Mouse (Mus musculus) CH12.LX (cell line): ENCODE results near the gene Hmgcll1.

Experiments
- CTCF ChIP-seq, 2 experiments: IDR thresholded peaks in 1 of 2; conservative IDR thresholded peaks in 1 of 2; 2 replicates each; pipeline ENCODE4 v1.5.1; 2011 to 2012; ENCODE audit warnings: low read depth in 2 of 2, low read length in 2 of 2, improper control_type of control experiment in 1 of 2, inconsistent platforms in 1 of 2, mild to moderate bottlenecking in 1 of 2, moderate library complexity in 1 of 2
- GABPA ChIP-seq: IDR thresholded peaks from 2 replicates; pipeline ENCODE4 v1.6.1; 2012; ENCODE audit warnings: low read depth, low read length, improper control_type of control experiment, inconsistent platforms; ENCODE audit not compliant: insufficient replicate concordance
- HCFC1 ChIP-seq: IDR thresholded peaks from 2 replicates; pipeline ENCODE4 v1.6.1; 2012; ENCODE audit warnings: low read depth, mild to moderate bottlenecking, inconsistent platforms, low read length, improper control_type of control experiment
- MAX ChIP-seq: IDR thresholded peaks from 2 replicates; pipeline ENCODE4 v1.6.1; 2011; ENCODE audit warnings: low read length, improper control_type of control experiment
- MXI1 ChIP-seq: IDR thresholded peaks from 2 replicates; pipeline ENCODE4 v1.6.1; 2011; ENCODE audit warnings: mild to moderate bottlenecking, low read depth, low read length, improper control_type of control experiment
- MYC ChIP-seq: IDR thresholded peaks from 2 replicates; pipeline ENCODE4 v1.6.1; 2011; ENCODE audit warnings: low read depth, mild to moderate bottlenecking, improper control_type of control experiment, low read length
- NRF1 ChIP-seq: IDR thresholded peaks from 2 replicates; pipeline ENCODE4 v1.6.1; 2014; ENCODE audit warnings: low read depth, mild to moderate bottlenecking, inconsistent platforms, low read length, improper control_type of control experiment, moderate library complexity
- POLR2A ChIP-seq: IDR thresholded peaks from 2 replicates; pipeline ENCODE4 v1.6.1; 2011; ENCODE audit warnings: low read depth, mild to moderate bottlenecking, improper control_type of control experiment, low read length
- RCOR1 ChIP-seq: conservative IDR thresholded peaks from 2 replicates; pipeline ENCODE4 v1.6.1; 2012; ENCODE audit warnings: low read depth, mild to moderate bottlenecking, inconsistent platforms, low read length, improper control_type of control experiment
- TCF12 ChIP-seq: IDR thresholded peaks from 2 replicates; pipeline ENCODE4 v1.6.1; 2014; ENCODE audit warnings: low read depth, mild to moderate bottlenecking, inconsistent platforms, low read length, improper control_type of control experiment
- ZC3H11A ChIP-seq: IDR thresholded peaks from 2 replicates; pipeline ENCODE4 v1.6.1; 2012; ENCODE audit warnings: low read depth, mild to moderate bottlenecking, inconsistent platforms, low read length, improper control_type of control experiment
- ZMIZ1 ChIP-seq: IDR thresholded peaks from 2 replicates; pipeline ENCODE4 v1.6.1; 2012; ENCODE audit warnings: low read depth, mild to moderate bottlenecking, inconsistent platforms, low read length, improper control_type of control experiment

DNA sequence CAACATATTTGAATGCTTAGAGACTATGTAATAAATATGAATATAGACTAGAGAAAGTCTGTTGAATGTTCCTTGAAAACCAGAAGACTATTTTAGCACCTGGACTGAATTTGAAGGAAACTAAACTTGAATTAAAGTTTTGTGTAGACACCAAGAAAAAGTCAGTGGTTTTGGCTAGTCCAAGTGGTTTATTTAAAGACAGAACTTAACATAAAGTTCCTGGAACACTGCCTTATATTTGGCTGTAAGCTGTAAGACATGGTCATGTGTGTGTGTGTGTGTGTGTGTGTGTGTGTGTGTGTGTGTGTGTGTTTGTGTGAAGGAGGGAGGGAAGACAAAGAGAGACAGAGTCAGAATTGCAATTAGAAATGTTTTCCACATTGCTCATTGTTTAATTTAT lies 164.6 kb downstream of the Hmgcll1 start:
- no peak for TF ChIP-seq CTCF (conservative IDR thresholded peaks at IDR 0.05 in 1 of 2, IDR thresholded peaks at IDR 0.05 in 1 of 2; ENCODE audit: low read depth in 2 of 2, low read length in 2 of 2)
- no peak for TF ChIP-seq MAX
- TF ChIP-seq NRF1 = no peak
- TF ChIP-seq MYC = no peak
- no peak for TF ChIP-seq POLR2A
- no peak for TF ChIP-seq GABPA
- no peak for TF ChIP-seq HCFC1
- TF ChIP-seq MXI1 = no peak
- no peak for TF ChIP-seq ZMIZ1
- TF ChIP-seq TCF12 = no peak
- TF ChIP-seq RCOR1 = no peak
- TF ChIP-seq ZC3H11A = no peak
